Mouse (Mus musculus): ENCODE measurements around the gene Ubac2. TPM values are rescaled to one million over a fixed set of nuclear protein-coding genes. Genes with fewer than 3 reads are reported as not detected.

Gene Ubac2
- total RNA-seq, 2 experiments from 2014 or later, result 34.5 to 35.7 TPM

DNA sequence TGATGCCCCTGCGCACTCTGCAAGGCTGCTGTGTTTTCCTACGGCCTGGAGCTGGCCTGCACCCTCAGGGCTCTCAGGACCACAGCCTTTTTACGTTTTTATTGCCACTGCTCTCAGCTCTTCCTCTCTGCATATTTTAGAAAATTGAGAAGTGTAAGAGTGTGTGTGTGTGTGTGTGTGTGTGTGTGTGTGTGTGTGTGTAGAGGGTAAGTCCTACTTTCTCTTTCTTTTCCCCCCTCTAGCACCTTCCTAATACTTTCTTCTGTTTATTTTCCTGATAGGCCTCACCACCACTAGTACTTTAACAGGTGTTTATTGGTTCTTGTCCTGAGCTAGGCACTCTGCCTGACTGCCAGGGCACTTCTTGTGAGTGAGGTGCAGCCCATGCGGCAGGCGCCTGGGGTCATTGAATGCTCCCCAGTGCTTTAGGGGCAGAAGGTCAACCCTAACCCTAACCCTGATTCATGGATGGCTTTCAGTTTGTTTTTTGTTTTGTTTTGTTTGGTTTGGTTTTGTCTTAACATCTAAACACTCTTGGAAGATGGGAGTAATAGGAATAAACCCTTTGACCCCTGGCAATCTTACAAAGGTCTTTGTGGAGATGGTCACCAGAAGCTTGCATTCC is 16.2 kb downstream of the Ubac2 start:
- DNase-seq, result no peak

DNA sequence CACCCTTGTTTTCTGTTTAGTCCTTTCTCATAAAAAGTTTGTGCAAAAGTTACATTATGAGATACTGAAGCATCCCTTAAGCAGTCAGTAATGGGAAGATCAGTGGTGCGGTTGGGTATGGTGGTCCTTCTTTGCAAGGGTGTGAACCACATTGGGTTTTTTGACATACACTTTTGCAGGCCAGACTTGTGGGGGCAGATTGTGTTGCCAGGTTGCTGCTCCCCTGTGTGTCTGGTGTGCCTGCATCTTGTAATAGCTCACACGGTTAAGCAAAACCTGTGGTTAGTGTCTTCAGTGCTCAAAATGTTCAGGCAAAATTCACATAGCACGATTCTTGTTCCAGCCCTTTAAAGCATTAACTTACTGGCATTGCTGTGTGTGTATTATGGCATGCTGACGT is 16.9 kb downstream of the Ubac2 start:
- DNase-seq, result no peak

DNA sequence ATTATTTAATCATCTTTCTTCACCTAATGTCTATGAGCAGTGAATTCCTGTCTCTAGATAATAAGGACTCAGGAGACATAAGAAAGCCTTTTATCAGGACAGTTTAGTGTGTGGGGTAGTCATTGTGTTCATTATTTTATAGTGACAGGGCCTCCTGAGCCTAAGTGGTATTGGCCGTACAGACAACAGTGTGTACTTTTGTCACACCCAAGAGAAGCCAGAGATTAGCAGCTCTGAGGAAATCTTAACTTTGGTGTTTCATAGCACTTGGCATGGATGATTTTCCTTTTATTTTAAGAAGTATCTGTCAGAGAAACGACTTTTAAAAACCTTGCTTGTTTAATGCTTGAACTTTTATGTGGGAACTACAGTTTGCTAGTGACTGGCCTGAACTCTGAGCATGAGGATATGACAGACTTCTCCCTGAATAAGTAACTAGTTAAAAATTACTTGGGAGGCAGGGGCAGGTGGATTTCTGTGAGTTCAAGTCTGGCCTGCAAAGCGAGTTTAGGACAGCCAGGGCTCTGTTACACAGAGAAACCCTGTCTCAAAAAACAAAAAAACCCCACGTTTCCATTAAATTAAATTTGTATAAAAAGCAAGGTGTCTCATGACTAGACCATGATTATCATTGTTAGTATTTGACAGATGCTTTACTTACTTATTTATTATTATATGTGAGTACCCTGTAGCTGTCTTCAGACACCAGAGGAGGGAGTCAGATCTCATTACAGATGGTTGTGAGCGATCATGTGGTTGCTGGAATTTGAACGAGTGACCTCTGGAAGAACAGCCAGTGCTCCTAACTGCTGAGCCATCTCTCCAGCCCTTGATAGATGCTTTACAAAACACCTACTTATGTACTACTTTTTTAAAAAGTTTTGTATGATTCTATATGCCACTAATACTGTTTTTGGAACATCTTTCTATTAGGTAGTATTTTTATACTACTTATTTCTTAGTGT is 18.0 kb downstream of the Ubac2 start:
- DNase-seq, result no peak

DNA sequence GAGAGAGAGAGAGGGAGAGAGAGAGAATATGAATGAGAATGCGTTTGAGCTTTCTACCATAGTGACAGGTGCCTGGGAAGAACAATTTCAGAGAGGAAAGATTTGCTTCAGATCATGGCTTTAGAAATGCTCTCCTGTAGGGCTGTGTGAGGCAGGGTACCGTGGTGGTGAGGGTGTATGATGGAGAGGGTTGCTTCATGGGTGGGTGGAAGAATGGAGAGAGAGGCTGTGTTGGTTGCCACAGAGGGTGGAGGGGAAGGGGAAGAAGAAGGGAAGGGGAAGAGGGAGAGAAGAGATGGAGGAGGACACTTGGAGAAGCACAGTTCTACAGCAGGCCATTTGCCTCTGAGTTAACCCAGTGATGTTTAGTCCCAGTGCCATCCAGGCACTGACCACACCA is 19.4 kb downstream of the Ubac2 start:
- no peak for DNase-seq

DNA sequence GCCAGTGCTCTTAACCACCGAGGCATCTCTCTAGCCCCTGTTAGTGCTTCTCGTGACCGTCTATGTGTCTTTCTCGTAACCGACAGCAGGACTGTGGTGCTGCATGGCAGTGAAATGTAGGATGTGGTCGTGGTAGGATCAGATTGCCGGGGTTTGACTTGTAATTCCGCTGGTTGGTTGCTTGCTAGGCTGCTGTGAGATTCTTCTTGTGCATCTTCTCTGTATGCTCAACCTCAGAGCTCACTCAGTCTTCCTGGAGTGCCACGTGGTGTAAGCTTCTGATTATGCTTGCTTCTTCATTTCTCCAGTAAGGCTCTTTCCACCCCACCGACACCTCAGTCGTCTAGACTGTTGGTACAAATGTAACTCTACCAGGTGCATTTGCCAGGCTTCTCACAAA is 20.1 kb downstream of the Ubac2 start:
- DNase-seq, result no peak

DNA sequence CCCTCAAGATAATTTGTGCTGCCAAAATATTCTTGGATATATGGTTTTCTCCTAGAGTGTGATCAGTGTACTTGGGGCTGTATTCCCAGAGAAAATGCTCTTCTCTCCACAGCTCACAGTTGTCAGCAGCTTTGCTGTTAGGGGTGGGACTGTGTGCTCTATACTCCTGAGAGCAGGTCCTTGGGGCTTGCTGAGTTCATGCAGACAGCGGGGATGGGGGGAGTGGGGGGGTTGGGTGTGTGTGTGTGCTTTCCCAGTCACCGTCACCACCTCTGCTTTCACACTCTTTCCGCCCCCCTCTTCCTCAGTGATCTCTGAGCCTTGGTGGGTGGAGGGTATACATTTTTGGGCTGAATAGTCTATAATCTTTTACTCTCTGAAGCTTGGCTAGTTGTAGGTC is 20.7 kb downstream of the Ubac2 start:
- no peak for DNase-seq

DNA sequence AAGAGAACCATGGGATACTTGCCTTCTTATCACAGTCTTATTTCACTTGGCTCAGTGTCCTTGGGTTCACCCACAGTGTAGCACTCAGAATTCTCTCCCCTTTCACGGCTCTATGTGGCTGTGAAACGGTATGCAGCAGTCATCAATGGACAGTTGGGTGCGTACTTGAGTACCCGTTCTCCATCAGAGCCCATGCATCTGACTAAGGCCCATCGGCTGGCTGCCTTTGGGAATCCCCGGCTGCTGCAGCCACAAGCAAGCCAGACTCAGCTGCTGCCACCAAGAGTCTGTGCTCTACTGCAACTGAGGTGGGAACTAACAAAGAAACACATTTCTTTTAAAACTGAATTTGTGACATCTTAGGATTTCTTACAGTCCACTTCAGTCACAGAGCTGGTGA is 23.1 kb downstream of the Ubac2 start:
- no peak for DNase-seq

DNA sequence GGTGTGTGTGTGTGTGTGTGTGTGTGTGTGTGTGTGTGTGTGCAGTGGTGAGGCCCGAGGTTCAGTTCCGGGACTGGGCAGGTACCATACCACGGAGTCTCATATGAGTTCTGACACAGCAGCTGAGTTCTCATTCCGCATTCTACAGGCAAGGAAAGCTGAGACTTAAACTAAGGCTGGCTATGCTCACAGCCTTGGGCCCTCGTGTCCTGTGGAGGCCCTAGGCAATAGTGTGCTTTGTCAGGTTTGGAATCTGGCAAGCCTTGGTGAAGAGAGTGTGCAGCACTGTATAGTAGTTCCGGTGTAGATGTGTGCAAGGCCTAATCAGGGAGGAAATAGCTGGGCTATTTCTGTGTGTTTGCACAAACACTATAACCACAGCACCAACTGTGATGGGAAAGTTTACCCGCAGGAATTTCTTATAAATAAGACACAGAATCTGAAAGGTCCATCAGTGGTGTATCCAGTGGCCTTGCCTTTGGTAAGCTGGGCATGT is 25.0 kb downstream of the Ubac2 start:
- DNase-seq, result no peak

DNA sequence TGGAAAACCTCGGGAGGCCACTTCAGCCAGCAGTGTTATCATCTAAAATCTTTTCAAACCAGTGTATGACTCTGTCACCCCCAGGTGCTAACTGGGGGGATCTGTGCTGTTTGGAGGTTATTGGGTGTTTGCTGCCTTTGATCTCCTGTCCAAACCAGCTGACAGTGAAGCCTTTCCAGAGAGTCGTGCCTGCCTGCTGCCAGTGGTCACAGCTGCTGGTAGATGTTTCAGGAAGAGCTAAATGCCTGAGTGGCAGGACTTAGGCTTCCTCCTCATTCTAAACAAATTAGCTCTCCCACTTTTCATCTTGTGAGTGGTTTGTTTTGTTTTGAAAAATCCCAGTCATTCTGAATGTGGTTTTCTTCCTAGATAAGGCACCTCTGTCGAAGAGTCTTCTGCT is 26.3 kb downstream of the Ubac2 start:
- DNase-seq, result no peak

DNA sequence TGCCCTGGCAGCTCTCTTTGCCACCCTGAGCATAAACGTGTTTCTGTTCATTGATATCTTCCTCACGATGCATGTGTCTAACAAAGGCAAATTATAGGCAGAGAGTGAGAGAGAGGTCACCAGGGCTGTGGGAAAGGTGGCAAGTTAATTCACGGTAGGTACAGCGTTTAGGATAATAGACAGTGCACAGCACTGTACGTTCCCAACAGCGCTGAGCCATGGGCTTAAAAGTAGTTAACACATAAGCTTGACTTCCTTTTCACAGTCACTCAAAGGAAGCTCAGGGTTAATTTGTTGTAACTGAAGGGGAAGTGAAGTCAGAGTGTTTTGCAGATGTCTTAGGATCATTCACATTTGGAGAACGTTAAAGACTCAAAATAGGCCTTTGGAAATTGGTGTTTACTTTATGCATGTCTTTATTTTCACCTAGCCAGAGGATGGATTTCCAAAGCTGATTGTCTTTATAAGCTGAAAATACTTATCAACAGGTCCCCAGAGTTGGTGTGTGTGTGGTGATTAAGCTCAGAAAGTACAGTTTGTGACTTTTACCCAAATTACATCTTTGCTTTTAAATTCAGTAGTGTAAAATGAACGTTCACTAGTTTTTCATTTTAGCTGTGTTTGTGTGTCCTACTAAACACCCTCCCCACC is 28.0 kb downstream of the Ubac2 start:
- DNase-seq, result no peak

DNA sequence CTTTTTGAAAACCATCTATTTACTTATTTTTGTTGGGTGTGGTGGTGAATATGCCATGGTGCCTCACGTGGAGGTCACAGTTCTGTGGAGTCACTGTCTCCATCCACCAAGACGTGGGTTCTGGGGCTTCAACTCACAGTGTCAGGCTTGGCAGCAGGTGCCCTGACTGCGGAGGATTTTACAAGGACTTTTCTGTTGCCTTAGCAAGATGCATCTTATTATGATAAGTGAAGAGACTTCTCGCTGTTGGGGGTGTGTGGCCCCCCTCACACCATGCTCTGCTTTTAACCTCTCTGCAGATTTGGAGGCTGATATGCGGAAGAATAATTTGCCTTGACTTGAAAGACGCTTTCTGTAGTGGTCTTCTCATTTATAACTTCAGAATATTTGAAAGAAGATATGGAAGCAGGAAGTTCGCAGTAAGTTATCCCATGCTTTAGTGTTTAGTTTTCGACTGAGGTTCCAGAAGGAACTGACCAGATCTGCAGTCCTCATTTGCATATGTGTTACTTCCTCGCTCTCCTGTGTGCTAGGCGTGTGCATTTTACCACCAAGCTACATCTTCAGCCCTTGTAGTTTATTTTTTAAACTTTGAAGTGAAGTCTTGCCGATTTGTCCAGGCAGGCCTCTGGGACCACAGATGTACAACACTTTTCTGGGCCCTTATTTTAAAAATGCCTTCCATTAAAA is 28.7 kb downstream of the Ubac2 start:
- DNase-seq, result no peak

DNA sequence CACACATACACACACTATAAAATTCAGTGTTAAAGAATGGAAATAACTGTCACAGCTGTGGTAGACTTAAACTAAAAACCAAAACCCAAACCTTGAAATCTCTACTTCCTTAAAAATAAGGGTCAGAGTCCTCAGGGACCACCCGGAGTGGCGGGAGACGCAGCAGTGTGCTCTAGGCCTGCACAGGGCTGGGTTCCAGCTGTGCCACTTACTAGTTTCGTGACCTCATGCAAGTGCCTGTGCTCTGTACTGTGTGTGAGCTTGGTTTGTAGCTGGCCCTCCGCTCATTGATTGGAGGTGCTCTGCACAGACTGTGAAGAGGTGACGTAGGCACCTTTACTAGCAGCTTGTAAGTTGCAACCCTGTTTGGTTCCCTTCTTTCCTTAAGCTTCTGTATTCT is 31.4 kb downstream of the Ubac2 start:
- DNase-seq, result no peak

DNA sequence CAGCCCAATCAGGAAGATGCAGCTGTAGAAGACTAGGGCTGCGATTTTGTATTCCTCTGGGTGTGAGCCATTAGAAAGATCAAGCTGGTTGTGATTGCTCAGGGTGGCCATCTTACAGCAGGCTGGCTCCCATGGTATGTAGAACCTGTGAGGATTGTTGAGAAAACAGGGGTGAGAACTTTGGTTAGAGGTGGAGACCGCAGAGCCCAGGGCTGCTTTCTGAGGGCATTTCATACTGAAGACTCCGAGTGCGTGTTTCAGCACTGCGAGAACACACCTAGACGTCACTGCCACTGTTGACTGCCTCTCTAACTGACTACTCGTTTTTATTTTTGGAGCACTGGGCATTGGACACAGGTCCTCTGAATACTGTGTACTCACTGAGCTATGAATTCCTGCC is 34.1 kb downstream of the Ubac2 start:
- DNase-seq, result no peak

DNA sequence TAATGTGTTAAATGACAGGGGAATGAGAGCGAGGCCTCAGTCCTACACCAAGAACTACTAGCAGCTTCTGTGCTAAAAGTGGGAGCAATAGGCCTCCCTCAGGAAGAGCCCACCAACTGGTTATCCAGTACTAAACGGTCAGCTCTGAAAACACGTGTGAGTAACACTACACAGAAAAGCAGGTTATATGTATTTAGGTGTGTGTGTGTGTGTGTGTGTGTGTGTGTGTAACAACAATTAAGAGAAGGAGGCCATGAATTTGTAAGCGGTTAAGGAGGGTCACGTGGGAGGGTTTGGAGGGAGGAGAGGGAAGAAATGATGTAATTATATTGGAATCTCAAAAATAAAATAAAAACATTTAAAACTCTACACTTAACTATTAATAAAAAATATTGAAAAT is 36.7 kb downstream of the Ubac2 start:
- no peak for DNase-seq

DNA sequence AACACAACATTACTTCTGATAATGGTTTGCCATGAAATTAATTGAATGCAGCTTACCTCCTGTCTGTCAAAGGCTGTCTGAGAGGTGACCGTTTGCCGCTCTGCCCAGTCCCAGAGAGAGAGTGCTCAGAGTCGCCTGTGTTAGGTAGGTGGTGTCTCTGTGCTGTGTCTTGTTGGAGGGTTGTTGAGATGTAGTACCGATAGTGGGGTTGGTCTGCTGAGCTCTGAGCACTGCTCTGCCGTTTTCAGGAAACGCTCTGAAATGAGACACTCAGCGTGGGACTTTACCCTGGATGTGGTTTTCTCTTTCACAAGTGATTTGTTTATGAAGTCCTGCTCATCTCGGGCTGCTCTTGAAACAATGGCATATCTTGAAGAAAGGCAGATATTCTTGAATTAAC is 37.2 kb downstream of the Ubac2 start, which contains the start of gene Gpr18:
Gene Gpr18, minus strand, starts transcription at position 161 of the 400 bp plus-strand sequence.
- DNase-seq, result no peak

DNA sequence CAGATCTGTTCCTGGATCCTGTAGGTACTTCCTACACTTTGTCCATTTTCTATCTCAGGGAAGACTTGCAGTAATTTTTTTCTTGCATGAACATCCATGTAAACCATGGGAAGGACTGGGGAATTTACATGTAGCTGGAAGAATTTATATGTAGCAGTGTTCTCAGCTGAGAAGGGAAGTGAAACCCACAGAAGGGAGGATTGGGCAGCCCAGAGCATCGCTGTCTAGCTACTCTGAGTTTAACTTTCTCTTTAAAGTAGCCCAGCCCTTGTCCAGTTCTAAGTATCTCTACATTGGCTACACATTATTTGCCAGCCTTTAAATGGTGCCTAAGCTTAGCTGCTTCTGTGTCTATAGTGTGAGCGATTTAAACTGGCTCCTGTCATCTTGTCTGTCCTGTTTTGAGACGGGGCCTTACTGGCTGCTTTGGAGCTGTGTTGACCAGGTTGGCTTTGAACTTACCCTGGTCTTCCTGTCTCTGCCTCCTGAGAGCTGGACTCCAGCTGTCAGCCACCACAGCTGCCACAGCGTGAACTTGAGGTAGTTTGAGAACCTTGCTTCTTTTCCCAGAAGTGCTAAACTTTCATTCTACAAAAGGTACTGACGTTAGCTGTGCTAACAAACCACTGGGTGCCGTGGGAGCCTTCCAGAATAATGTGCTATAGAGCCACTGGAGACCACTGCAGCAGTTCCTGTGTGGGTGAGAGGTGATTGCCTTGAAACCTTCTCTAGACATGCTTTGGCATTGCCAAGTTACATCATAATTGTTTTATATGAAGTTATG is 38.1 kb downstream of the Ubac2 start:
- no peak for DNase-seq

DNA sequence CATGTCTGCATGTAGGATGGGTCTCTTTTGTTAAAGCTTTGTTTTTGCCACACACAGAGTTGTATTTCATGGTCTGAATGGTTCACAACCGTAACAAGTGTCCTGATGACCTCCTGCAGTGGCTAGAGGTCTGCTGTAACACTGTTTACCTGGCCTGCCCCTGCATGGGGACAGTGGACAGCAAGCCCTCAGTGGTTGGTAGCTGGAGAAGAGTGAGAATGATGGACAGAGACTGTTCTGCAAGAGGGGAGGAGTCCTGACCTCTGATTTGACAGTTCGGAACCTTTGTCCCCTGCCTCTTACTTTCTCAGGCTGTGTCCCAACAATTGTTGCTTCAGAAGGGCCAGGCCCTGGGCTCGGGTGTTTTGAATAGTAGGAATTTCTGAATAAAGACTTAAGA is 39.8 kb downstream of the Ubac2 start:
- DNase-seq, result no peak

DNA sequence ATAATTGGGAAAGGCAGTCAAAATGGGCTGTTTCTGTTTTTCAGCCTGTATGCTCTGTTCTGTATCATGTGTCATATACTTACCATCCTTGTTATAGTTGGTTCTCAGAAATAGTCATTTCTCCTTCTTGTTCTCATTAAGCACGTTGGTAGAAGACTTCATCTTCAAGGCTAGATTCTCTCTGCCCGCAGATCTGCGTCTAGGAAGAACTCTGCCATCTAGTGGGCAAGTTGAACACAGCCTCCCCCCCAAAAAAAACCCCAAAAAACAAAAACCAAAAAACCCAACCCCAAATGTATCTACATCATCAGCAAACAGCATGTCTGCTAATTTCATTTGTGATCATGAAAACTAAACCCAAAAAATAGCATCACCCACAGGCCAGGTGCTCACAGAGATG is 41.3 kb downstream of the Ubac2 start:
- DNase-seq, result no peak

DNA sequence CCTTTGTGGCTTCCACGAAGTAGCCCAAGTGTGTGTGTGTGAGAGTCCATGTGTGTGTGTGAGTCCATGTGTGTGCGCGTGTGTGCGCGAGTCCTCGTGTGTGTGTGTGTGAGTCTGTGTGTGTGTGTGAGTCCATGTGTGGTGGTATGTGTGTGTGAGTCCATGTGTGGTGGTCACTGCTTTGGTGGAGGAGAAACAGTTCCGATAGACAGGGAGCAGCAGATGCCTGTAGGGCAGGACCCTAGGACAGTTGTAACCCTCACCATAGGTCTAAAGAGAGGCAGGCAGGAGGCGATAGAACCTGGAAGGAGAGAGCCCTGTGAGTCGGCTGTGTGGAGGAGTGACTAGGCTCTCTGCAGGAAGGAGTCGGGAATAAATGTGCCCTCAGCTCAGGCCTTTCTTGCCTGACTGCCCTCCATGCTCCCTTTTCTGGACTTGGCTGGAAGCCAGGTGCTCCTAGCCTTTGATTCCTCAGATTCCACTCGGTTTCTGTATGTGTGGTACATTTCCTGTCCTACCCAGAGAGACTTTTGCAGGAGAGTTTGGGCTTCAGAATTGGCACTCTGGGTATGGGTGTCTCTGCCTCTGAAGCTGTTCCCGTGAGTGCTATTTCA is 42.2 kb downstream of the Ubac2 start:
- DNase-seq, result peak; percentile 46

DNA sequence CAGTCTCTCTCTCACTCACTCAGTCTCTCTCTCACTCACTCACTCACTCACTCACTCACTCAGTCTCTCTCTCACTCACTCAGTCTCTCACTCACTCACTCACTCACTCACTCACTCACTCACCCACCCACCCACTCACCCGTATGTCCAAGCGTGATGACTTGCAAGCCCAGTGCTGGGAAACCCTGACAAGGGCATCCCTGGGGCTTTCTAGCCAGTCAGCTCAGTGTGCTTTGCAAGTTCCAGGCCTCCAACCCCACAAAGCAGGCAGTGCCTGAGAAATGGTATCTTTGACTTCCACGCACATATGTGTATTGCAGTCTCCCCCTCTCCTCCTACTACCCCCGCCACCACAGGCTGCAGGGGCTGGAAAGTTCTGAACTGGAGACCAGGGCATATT is 43.6 kb downstream of the Ubac2 start:
- DNase-seq, result no peak

DNA sequence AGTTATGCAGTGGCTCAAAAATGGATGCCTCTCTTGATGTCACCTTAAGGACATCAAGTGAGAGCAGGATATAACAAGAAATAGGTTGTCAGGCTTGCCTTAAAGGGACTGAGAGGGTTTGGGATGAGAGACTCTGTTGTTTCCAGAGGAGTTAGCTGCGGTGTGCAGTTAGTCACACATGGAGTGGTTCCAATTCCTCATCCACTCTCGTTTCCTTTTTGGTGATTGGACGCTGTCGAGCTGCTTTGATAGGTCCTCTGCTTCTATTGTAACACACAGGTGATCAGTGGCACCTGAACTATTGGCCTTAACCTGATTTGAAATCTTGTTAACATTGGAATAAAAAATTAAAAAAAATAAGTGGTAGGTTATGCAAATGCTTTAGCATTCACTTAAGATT is 44.3 kb downstream of the Ubac2 start:
- DNase-seq, result no peak
